In the genomic region with DNA sequence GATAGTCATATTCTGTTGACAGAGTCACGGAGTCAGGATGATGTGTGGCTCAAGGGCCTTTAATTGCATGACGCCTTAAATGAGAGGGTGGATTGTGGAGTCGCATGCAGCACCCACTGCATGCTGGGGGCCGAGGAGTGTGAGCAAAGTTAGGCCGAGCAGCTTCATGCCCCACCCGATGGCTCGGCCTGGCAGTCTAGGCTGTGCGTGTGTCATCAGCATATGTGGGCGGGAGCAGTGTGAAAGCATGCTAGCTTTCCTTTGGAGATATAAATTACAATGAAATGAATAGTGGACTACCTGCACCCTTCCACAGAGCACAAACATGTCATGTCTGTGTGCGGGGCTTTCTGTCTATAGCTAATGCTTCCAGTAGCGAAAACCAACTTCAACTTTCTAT, we compare ENCODE assay signal across 13 mouse cellular contexts.
DNase-seq lines count a peak whose midpoint lies in the region; ATAC-seq and TF ChIP-seq lines count a peak whose summit lies in the region.
"Had no signal": no experiment of that assay in that cellular context is flagged by ENCODE, and none has a peak within 500 bp of the region (broad histone marks: within the 10 kb centered on the region; RNA-seq: fewer than 3 reads in every experiment).

No protein-coding gene starts in this region.

- no peak overlapping the region for H3K4me3 ChIP-seq in left cerebral cortex, adult 2 months
- H3K4me3 ChIP-seq: lung, embryonic 15.5 days had no signal

- intact Hi-C loops in left cerebral cortex, adult 2 months (cut with DNase I): no loop called here

- ATAC-seq in frontal cortex, adult (ENCODE audit: low TSS enrichment): peak; percentile 96
- ATAC-seq: forebrain, embryonic 14.5 days had no signal

- TF ChIP-seq CTCF in left cerebral cortex, adult 2 months (IDR thresholded peaks at IDR 0.05): no peak

- no peak overlapping the region for H3K27ac ChIP-seq in left cerebral cortex, adult 2 months
- H3K27ac ChIP-seq: kidney, postnatal 0 days; lung, embryonic 15.5 days had no signal

- DNase-seq in frontal cortex, postnatal 14 days (ENCODE audit: low spot score in 2 of 2): no peak
- peak; percentile 13 to 47 for DNase-seq in layer of hippocampus, adult 18-20 months (ENCODE audit: low spot score in 2 of 2)
- no peak for DNase-seq in layer of hippocampus, postnatal 25 days (ENCODE audit: extremely low spot score in 1 of 2, low spot score in 1 of 2)
- peak; percentile 52 for DNase-seq in CD4-positive, CD25-positive, alpha-beta regulatory T cell, adult 2 months (ENCODE audit: low read depth, low spot score)
- peak; percentile 20 to 39 for DNase-seq in left cerebral cortex, adult 2 months (ENCODE audit: extremely low spot score in 1 of 2, low spot score in 2 of 2)
- DNase-seq in ovary, adult 18-20 months (ENCODE audit: low spot score): no peak
- no peak for DNase-seq in spleen, adult 18-20 months
- DNase-seq: cerebellum, adult 11-12 months; gastrocnemius, postnatal 25 days had no signal

Comparison
In these comparisons a context has a peak if more than half of its experiments do, and no peak if none do; other contexts are left out.
1. DNase-seq: peak in layer of hippocampus, adult 18-20 months (2 of 2), CD4-positive, CD25-positive, alpha-beta regulatory T cell, adult 2 months (single experiment) and left cerebral cortex, adult 2 months (2 of 2); none in frontal cortex, postnatal 14 days (0 of 2), layer of hippocampus, postnatal 25 days (0 of 2), ovary, adult 18-20 months (single experiment) and spleen, adult 18-20 months (0 of 2).